Mouse (Mus musculus) embryonic stem cell, embryonic (primary cell): ENCODE measurements at regions not wholly inside any gene's neighbourhood (a gene's known extent, or its start where the extent isn't known, plus 50 kb on each side); places are given as distances from the start of the nearest gene placed in this dataset.

Source experiments
- CTCF ChIA-PET, 4 experiments: fragments of 300-600 bp in 2 of 4; fragments of 350-600 bp in 2 of 4; sonication (Branson Sonifier 250); formaldehyde crosslinking; loops; one replicate each; lab custom pipeline; 2022; ENCODE audit warnings: inconsistent platforms in 2 of 4; lab: Charles Lee
- POLR2A ChIA-PET, 4 experiments: fragments of 300-600 bp in 2 of 4; fragments of 350-600 bp in 2 of 4; sonication (Branson Sonifier 250); formaldehyde crosslinking; loops; one replicate each; lab custom pipeline; 2022; ENCODE audit warnings: antibody characterized with exemption in 4 of 4, inconsistent platforms in 1 of 4; lab: Charles Lee

GRCm38 (mm10) chr4:142358866-142359265 lies 119.7 kb upstream of the Kazn start:
- POLR2A ChIA-PET: no interaction called here
- CTCF ChIA-PET: interaction anchor here in 1 of 4 experiments (0.7 kb wide), 1 partner anchor 56 kb away, joined by 3 read pairs; no protein-coding TSS in a partner anchor

- ChIA-PET POLR2A (no interaction called here), CTCF (no interaction called here)
Observed at GRCm38 (mm10) chr4:142355387-142355786, 116.2 kb upstream of the Kazn start.

- CTCF ChIA-PET: interaction anchor here in 1 of 4 experiments (0.6 to 1.1 kb wide), 2 partner anchors 13 to 40 kb away, joined by 3 read pairs; no protein-coding TSS in a partner anchor
- POLR2A ChIA-PET: no interaction called here
Observed at GRCm38 (mm10) chr4:142353526-142353925, 114.3 kb upstream of the Kazn start.

GRCm38 (mm10) chr4:142351831-142352230 lies 112.6 kb upstream of the Kazn start:
- ChIA-PET CTCF (no interaction called here), POLR2A (interaction anchor here in 1 of 4 experiments (0.5 kb wide), 1 partner anchor 672 kb away, joined by 4 read pairs; no protein-coding TSS in a partner anchor)

GRCm38 (mm10) chr4:142350986-142351385 lies 111.8 kb upstream of the Kazn start:
- POLR2A ChIA-PET: interaction anchor here in 1 of 4 experiments (0.6 kb wide), 1 partner anchor 217 kb away, joined by 3 read pairs; no protein-coding TSS in a partner anchor
- CTCF ChIA-PET: interaction anchor here in 1 of 4 experiments (1.4 kb wide), 1 partner anchor 11 kb away, joined by 3 read pairs; no protein-coding TSS in a partner anchor

GRCm38 (mm10) chr4:142348910-142349309 lies 109.7 kb upstream of the Kazn start:
- POLR2A ChIA-PET: interaction anchor here in 3 of 4 experiments (0.6 to 1.4 kb wide), 7 partner anchors 13 to 672 kb away, joined by 3 to 9 read pairs (median 3); partner anchors contain the start of gene Kazn (in 1 of the 3)
- CTCF ChIA-PET: interaction anchor here (0.5 to 1.6 kb wide), 33 partner anchors 9 to 784 kb away, joined by 3 to 16 read pairs (median 4); no protein-coding TSS in a partner anchor

- ChIA-PET CTCF (interaction anchor here in 3 of 4 experiments (0.7 to 2.5 kb wide), 4 partner anchors 93 to 114 kb away, joined by 3 to 13 read pairs (median 4); no protein-coding TSS in a partner anchor), POLR2A (interaction anchor here in 1 of 4 experiments (1.1 kb wide), 2 partner anchors 20 to 282 kb away, joined by 3 to 4 read pairs; no protein-coding TSS in a partner anchor)
Observed at GRCm38 (mm10) chr4:142342482-142343206, 103.4 kb upstream of the Kazn start.

- CTCF ChIA-PET: interaction anchor here in 2 of 4 experiments (0.6 to 1.1 kb wide), 3 partner anchors 152 to 334 kb away, joined by 3 to 6 read pairs (median 3); no protein-coding TSS in a partner anchor
- POLR2A ChIA-PET: no interaction called here
Observed at GRCm38 (mm10) chr4:142341305-142341704, 102.1 kb upstream of the Kazn start.

GRCm38 (mm10) chr4:142340057-142340456 lies 100.9 kb upstream of the Kazn start:
- CTCF ChIA-PET: interaction anchor here in 2 of 4 experiments (0.6 to 0.7 kb wide), 3 partner anchors 9 to 687 kb away, joined by 3 to 4 read pairs (median 3); no protein-coding TSS in a partner anchor
- POLR2A ChIA-PET: interaction anchor here in 1 of 4 experiments (0.7 kb wide), 1 partner anchor 1358 kb away, joined by 3 read pairs; no protein-coding TSS in a partner anchor

GRCm38 (mm10) chr4:142337701-142338100 lies 98.5 kb upstream of the Kazn start:
- ChIA-PET POLR2A (interaction anchor here in 3 of 4 experiments (0.6 to 0.8 kb wide), 3 partner anchors 23 to 761 kb away, joined by 3 to 6 read pairs (median 3); no protein-coding TSS in a partner anchor), CTCF (interaction anchor here in 1 of 4 experiments (1.0 to 2.0 kb wide), 2 partner anchors 8 to 11 kb away, joined by 5 to 7 read pairs; no protein-coding TSS in a partner anchor)

- POLR2A ChIA-PET: interaction anchor here in 1 of 4 experiments (0.5 kb wide), 1 partner anchor 1391 kb away, joined by 3 read pairs; no protein-coding TSS in a partner anchor
- CTCF ChIA-PET: interaction anchor here in 2 of 4 experiments (0.5 to 2.0 kb wide), 4 partner anchors 8 to 172 kb away, joined by 3 to 8 read pairs (median 6); no protein-coding TSS in a partner anchor
Observed at GRCm38 (mm10) chr4:142336943-142337342, 97.7 kb upstream of the Kazn start.

GRCm38 (mm10) chr4:142334084-142334483 lies 94.9 kb upstream of the Kazn start:
- ChIA-PET POLR2A (no interaction called here), CTCF (no interaction called here)

GRCm38 (mm10) chr4:142330599-142330998 lies 91.4 kb upstream of the Kazn start:
- ChIA-PET POLR2A (no interaction called here), CTCF (interaction anchor here in 1 of 4 experiments (0.6 kb wide), 2 partner anchors 433 to 656 kb away, joined by 4 read pairs; no protein-coding TSS in a partner anchor)

GRCm38 (mm10) chr4:142329600-142329999 lies 90.4 kb upstream of the Kazn start:
- ChIA-PET CTCF (interaction anchor here in 1 of 4 experiments (0.7 kb wide), 1 partner anchor 1500 kb away, joined by 3 read pairs; no protein-coding TSS in a partner anchor), POLR2A (no interaction called here)

- CTCF ChIA-PET: interaction anchor here in 2 of 4 experiments (0.5 to 1.2 kb wide), 3 partner anchors 20 to 85 kb away, joined by 4 to 16 read pairs (median 5); no protein-coding TSS in a partner anchor
- POLR2A ChIA-PET: no interaction called here
Observed at GRCm38 (mm10) chr4:142326511-142326910, 87.3 kb upstream of the Kazn start.

GRCm38 (mm10) chr4:142321209-142321863 lies 82.1 kb upstream of the Kazn start:
- CTCF ChIA-PET: no interaction called here

GRCm38 (mm10) chr4:142310282-142310681 lies 71.1 kb upstream of the Kazn start:
- ChIA-PET POLR2A (interaction anchor here in 1 of 4 experiments (0.7 kb wide), 1 partner anchor 14 kb away, joined by 3 read pairs; no protein-coding TSS in a partner anchor), CTCF (no interaction called here)

More at GRCm38 (mm10) chr4:142321209-142321863, 82.1 kb upstream of the Kazn start:
- POLR2A ChIA-PET: no interaction called here

- ChIA-PET POLR2A (no interaction called here), CTCF (no interaction called here)
Observed at GRCm38 (mm10) chr4:142308271-142308670, 69.1 kb upstream of the Kazn start.
